Mouse (Mus musculus) left cerebral cortex, adult 11 months (tissue): ENCODE measurements around the gene Fnbp1.

ENCODE experiments used
- DNase-seq: peaks from one replicate; pipeline ENCODE4 v3.0.0; 2022; ENCODE audit warnings: low spot score

Fnbp1 gene

DNA sequence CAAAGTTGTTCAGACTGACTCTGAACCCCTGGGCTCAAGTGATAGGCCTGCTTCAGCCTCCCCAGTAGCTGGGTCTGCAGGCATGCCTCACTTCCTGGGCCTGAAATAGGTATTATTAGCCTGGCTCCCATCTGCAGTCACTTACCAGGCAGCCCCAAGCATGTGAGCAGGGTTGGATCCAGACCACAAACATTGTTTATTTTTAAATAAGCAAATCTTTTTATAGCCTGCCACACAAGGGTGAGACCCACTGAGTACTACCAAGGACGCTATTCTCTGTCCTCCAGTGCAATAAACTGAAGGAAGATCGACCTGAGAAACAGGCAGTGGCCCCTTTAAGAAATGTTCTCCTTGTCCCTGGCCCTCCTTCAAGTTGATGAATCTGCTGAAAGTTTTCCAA, 17.1 kb downstream of the Fnbp1 start:
- no peak for DNase-seq

DNA sequence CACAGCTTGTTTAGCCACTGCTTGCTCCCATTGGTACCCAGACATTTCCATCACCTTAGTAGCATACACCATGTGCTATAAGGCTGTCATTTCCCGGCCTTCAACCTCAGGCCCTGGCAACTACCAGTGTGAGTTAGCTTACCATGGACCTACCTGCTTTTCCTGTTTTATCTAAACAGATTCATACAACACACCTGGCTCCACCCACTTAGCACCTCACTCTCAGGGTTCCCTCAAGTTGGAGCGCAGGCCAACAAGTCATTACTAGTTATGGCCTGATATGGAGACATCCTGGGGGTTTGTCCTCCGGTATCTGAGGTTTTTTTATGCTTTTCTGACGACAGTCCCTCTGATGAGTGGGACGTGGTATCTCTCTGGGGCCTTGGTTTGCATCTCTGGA, 18.3 kb downstream of the Fnbp1 start:
- DNase-seq, result no peak

- DNase-seq, result no peak
Measured at GRCm38 (mm10) chr2:31122806-31123205, 19.0 kb downstream of the Fnbp1 start.

DNA sequence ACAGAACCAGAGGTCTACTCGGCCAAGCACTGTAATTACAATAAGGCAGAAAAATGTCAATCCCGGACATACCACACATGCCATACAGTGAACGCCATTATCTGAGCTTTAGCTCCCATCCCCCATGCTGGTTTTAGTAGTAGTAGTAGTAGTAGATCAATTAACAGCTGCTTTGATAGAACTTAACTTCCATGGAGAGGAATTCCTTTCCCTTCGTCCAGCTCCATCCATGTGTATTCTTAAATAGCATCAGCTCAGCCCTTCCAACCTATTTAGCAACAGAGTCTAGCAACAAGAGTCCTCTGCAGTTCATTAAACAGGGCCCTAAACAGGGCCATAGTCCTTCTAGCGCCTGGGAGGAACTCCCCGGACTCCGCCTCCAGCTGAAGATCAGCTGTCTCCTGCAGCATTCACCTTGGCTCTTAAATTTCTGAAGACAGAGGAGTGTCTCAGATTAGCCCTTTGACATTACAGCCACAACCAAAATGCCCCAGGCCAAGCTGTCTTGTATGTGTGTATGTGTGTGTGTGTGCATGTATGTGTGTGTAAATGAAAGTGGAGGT, 20.6 kb downstream of the Fnbp1 start:
- DNase-seq, result no peak

DNA sequence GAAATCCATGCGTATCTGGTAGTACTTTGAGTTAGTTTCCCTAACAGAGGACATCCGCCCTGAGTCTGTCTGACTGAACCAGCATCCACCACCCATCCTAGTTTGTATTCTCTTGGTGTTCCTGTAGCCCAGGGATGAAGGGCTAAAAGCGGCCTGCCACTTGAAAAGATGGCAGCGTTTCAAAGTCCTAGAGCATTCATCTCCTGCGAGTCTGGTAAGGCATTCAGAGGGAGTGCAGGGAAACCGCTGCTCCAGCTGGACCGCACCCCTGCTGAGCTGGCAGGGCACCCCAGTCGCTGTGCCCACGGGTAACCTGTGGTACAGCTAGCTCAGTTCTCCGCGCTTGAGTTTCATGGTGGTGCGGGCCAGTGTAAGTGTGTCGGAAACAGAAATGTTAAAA, 22.0 kb downstream of the Fnbp1 start:
- DNase-seq, result peak; percentile 57

DNA sequence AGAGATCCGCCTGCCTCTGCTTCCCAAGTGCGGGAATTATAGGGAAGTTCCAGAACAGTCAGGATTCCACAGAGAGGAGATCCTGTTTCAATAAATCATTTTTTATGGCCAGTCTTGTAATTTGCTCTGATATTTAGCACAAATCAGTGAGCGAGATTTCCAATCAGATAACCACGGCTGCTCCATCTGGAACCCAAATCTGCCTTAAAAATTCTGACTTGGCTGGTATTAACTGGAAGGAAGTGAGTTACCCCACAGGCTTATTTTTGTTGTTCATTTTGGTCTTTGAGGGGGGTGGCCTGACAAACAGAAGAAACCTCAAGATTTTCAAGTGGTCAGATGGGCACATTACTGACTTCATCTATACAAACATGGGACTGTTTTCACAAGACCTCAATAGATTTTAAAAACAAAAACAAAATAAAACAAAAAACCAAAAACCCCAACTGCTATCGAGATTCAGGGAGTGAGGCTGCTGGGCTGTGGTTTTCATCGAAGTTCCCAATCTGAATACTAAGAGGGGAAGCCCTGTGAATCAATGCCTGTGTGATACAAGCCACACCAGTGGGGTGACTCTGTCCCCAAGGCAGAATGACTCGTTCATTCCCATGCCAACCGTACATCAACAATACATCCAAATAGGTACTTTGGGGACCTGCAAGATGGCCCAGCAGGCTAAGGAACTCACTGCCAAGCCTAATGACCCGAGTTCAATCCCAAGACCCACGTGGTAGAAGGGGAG, 23.0 kb downstream of the Fnbp1 start:
- no peak for DNase-seq

DNA sequence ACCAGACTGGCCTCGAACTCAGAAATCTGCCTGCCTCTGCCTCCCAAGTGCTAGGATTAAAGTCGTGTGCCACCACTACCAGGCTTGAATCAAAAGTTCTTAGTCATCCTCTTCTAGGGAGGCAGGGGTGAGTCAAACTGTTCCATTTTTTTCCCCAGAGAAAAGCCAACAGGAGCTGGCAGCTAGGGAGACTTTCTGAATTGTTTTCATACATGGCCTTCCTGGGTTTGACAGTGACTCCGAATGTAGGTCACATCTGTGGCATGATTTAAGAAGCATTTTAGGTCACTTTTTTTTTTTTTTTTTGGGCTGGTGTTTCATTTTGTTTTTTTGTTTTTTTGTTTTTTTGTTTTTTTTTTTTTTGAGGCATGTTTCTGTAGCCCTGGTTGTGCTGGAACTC, 23.6 kb downstream of the Fnbp1 start:
- no peak for DNase-seq

GRCm38 (mm10) chr2:31115943-31116731, 25.7 kb downstream of the Fnbp1 start:
- no peak for DNase-seq

GRCm38 (mm10) chr2:31115091-31115942, 26.5 kb downstream of the Fnbp1 start:
- DNase-seq, result no peak

DNA sequence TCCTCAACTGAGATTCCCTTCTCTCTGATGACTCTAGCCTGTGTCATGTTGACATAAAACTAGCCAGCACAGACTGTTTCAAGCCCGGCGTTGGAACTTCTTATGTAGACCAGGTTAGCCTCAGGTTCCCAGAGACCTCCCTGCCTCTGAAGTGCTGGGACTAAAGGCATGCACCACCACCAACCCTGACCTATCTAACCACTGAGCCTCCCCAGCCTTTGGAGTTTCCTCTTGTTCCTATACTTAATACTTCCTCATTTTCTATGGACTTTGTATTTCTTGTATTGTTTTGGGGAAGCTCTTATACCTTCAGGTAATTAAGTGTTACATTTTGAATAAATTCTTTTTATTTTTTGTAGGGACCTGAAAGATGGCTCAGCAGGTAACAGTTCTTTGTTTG, 27.6 kb downstream of the Fnbp1 start:
- DNase-seq, result no peak

- DNase-seq, result no peak
Measured at GRCm38 (mm10) chr2:31111685-31112084, 30.1 kb downstream of the Fnbp1 start.

DNA sequence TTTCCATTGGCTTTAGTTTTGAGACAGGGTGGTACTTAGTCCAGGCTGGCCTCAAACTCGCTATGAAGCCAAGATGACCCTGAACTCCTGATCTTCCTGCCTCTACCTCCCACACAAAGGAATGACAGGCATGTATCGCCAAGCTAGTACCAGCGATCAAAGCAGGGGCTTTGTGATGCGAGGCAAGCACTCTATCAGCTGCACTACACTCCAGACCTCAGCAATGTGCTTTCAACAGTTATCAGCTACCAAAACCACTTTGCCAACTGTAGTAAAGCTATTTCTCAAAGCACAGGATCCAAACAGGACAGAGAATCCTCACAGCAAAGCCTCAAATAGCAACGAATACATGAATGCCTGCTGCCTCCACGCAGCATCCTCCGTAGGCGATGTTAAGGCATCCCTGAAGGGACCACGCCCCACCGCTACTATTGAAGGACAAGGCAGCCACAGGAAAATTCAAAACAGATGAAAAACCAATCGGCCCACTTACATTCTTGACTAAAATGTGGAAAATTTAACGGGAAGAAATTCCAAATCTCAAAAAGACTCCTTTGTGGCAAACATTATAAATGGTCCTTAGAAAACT, 31.8 kb downstream of the Fnbp1 start:
- no peak for DNase-seq

DNA sequence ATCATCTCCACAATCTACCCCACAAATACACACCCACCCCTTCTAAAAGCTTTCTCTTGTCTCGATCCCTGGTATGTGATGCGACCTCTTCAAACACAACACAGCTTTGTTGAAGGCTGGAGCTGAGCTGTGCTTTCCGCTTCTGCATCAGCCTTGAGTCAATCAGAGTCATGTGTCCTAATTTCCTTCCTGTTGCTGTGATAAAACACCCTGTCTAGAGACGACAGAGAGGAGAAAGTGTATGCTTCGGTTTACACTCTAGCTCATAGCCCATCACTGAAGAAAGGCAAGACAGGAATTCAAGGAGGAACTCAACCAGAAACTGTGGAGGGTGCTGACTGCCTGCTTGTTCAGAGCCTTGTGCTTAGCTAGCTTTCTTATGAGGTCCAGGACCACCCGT, 33.6 kb downstream of the Fnbp1 start:
- no peak for DNase-seq

- DNase-seq, result no peak
Measured at GRCm38 (mm10) chr2:31106621-31107320, 35.0 kb downstream of the Fnbp1 start.

DNA sequence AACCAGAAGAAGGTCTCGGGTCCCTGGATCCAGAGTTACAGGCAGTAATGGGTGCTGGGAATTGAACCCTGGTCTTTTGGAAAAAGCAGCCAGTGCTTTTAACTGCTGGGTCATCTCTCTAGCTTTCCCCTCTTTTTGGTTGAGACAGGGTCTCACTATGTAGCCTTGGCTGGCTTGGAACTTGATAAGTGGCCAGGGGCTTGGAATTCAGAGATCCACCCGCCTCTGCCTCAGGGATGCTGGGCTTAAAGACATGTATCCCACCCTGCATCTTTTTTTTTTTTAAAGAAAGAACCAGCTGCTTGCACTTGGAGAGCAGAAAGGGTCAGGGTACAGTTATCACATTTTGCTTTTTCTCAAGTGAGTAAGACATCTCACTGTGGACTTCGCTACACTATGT, 35.8 kb downstream of the Fnbp1 start:
- no peak for DNase-seq

DNA sequence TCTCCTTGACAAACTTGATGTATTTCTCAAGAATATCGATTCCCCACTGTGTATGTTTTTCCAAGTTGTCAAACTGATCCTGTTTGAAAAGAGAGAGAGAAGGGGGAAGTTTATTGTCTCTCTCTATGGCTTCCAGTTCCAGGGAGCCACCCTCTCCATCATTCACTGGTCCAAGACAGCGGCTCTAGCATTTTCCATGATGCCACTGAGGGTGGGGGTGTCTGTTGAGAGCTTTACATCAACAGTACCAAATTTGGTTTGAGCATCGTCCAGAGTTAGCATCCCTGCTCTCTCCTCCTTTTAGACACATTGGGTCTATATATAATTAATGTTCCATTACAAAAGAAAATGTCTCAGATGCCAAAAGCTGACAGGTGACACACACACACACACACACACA, 36.5 kb downstream of the Fnbp1 start:
- no peak for DNase-seq

GRCm38 (mm10) chr2:31103321-31103720, 38.5 kb downstream of the Fnbp1 start:
- DNase-seq, result no peak

GRCm38 (mm10) chr2:31101285-31101684, 40.5 kb downstream of the Fnbp1 start:
- DNase-seq, result no peak

- no peak for DNase-seq
Measured at GRCm38 (mm10) chr2:31099079-31099478, 42.7 kb downstream of the Fnbp1 start.

DNA sequence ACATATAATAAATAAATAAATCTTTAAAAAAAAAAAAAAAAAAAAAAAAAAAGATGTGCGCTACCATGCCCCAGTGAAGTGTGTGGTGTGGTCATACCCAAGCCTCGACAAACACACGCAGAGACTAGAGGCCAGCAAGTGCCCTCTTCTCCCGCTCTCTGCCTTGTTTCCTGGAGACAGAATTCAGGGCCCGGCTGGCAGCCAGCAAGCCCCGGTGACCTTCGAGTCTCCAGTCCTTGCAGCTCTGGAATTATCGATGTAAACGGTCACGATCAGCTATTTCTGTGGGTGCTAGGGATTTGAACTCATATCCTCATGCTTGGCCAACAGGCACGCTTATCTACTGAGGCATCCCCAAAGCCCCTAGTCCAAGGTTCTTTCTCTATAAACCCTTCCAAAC, 43.2 kb downstream of the Fnbp1 start:
- no peak for DNase-seq

DNA sequence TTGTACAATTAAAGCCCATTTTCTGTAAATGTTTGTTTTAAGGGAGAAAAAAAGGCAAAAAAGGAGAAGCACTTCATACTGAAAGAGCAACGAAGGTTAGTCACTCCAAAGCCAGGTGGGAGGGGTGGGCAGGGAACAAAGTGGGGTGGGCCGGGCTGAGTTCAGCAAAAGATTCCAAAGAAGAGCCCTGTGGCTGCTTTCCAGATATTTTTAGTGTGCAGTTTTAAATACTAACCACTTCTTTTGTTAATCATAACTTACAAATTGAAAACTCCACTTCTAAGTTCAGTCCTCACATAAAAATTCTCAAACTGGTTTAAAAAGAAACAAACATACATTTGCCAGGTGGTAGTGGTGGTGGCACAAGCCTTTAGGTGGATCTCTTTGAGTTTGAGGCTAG, 44.5 kb downstream of the Fnbp1 start:
- DNase-seq, result no peak
